Mouse (Mus musculus): ENCODE measurements around the gene Ipp. TPM values are rescaled to one million over a fixed set of nuclear protein-coding genes. Genes with fewer than 3 reads are reported as not detected.

Gene Ipp
- polyA plus RNA-seq (2016; fragmentation: Nextera tagmentation; extraction: Ambion mirVana) = 17.8 and 18.0 TPM in 2 replicates

- Histone ChIP-seq H3K27ac (peak within 1 kb of the TSS; percentile 86), H3K36me3 (peaks cover 21% of the 10 kb centered on the region), H3K4me3 (peak within 1 kb of the TSS; percentile 77), H3K9ac (peak within 1 kb of the TSS; percentile 89), H3K4me1 (peaks cover 27% of the 10 kb centered on the region), H3K27me3 (replicated peaks) (no peaks in the 10 kb centered on the region), H3K9me3 (replicated peaks) (no peaks in the 10 kb centered on the region), H3K4me2 (peak within 1 kb of the TSS; percentile 77)
- ATAC-seq = peak; percentile 97
- whole genome bisulfite sequencing (ENCODE audit: insufficient replicate concordance) = 1% methylated on average over 55 of the region's 55 CpGs
These were observed at the start of gene Ipp for GRCm38 (mm10) chr4:116507425-116508218. TSS of gene Ipp (plus strand) at chr4:116507549.

GRCm38 (mm10) chr4:116461943-116462342, 45.4 kb upstream of the Ipp start:
- Histone ChIP-seq H3K4me1 (peaks cover 42% of the 10 kb centered on the region), H3K4me3 (no peak overlapping the region), H3K9ac (peak overlapping the region; percentile 98; the same call in 1 of the 2 replicates), H3K27ac (no peak overlapping the region), H3K27me3 (replicated peaks) (no peaks in the 10 kb centered on the region), H3K36me3 (no peaks in the 10 kb centered on the region), H3K4me2 (peak overlapping the region; percentile 96; the same call in 1 of the 2 replicates), H3K9me3 (replicated peaks) (no peaks in the 10 kb centered on the region)
- ATAC-seq = no peak
- WGBS (ENCODE audit: insufficient replicate concordance) = 80% methylated on average over 3 of the region's 3 CpGs

- H3K4me2 ChIP-seq = peak overlapping the region; percentile 96
- under 1% methylated on average over 71 of the region's 74 CpGs for WGBS (ENCODE audit: insufficient replicate concordance)
- no peaks in the 10 kb centered on the region for H3K9me3 ChIP-seq (replicated peaks)
- peak overlapping the region; percentile 99 for H3K4me3 ChIP-seq
- H3K9ac ChIP-seq = peak overlapping the region; percentile 98
- peaks cover 42% of the 10 kb centered on the region for H3K4me1 ChIP-seq
- no peaks in the 10 kb centered on the region for H3K27me3 ChIP-seq (replicated peaks)
- H3K27ac ChIP-seq = peak overlapping the region; percentile 91
- peak; percentile 62 for ATAC-seq
- no peaks in the 10 kb centered on the region for H3K36me3 ChIP-seq
These were observed 43.9 kb upstream of the Ipp start for GRCm38 (mm10) chr4:116463231-116464125.

- 2% methylated on average over 66 of the region's 68 CpGs for WGBS (ENCODE audit: insufficient replicate concordance)
- no peaks in the 10 kb centered on the region for H3K27me3 ChIP-seq (replicated peaks)
These were observed 43.0 kb upstream of the Ipp start, which contains the start of gene Mast2 for GRCm38 (mm10) chr4:116464126-116464981. TSS of gene Mast2 (minus strand) at chr4:116464183.

GRCm38 (mm10) chr4:116481322-116481721, 26.0 kb upstream of the Ipp start:
- Histone ChIP-seq H3K9ac (no peak overlapping the region), H3K27ac (no peak overlapping the region), H3K4me3 (no peak overlapping the region), H3K27me3 (replicated peaks) (peaks cover 4% of the 10 kb centered on the region; the same call in 1 of the 2 replicates), H3K9me3 (replicated peaks) (no peaks in the 10 kb centered on the region), H3K4me2 (peak overlapping the region; percentile 27), H3K36me3 (no peaks in the 10 kb centered on the region), H3K4me1 (peaks cover 34% of the 10 kb centered on the region)
- ATAC-seq = peak; percentile 85
- WGBS (ENCODE audit: insufficient replicate concordance) = 16% methylated on average over 2 of the region's 2 CpGs

More at GRCm38 (mm10) chr4:116464126-116464981, 43.0 kb upstream of the Ipp start, which contains the start of gene Mast2:
- Histone ChIP-seq H3K9ac (peak within 1 kb of the TSS; percentile 98), H3K9me3 (replicated peaks) (no peaks in the 10 kb centered on the region), H3K27ac (peak within 1 kb of the TSS; percentile 91), H3K36me3 (no peaks in the 10 kb centered on the region), H3K4me2 (peak within 1 kb of the TSS; percentile 96), H3K4me1 (peaks cover 42% of the 10 kb centered on the region), H3K4me3 (peak within 1 kb of the TSS; percentile 99)
- ATAC-seq = peak; percentile 90

- 5% methylated on average over 2 of the region's 2 CpGs for WGBS (ENCODE audit: insufficient replicate concordance)
- ATAC-seq = no peak
These were observed 23.9 kb upstream of the Ipp start for GRCm38 (mm10) chr4:116483476-116483875.

GRCm38 (mm10) chr4:116491119-116491536, 16.2 kb upstream of the Ipp start:
- Histone ChIP-seq H3K36me3 (no peaks in the 10 kb centered on the region), H3K4me3 (no peak overlapping the region), H3K9me3 (replicated peaks) (no peaks in the 10 kb centered on the region), H3K4me1 (peaks cover 10% of the 10 kb centered on the region), H3K27me3 (replicated peaks) (peaks cover 25% of the 10 kb centered on the region), H3K9ac (no peak overlapping the region), H3K27ac (no peak overlapping the region), H3K4me2 (no peak overlapping the region)
- peak; percentile 44; the same call in 1 of the 2 replicates for ATAC-seq
- 26% methylated on average over 2 of the region's 2 CpGs for WGBS (ENCODE audit: insufficient replicate concordance)

More at GRCm38 (mm10) chr4:116483476-116483875, 23.9 kb upstream of the Ipp start:
- Histone ChIP-seq H3K4me1 (peaks cover 34% of the 10 kb centered on the region), H3K27me3 (replicated peaks) (peaks cover 5% of the 10 kb centered on the region; the same call in 1 of the 2 replicates), H3K36me3 (no peaks in the 10 kb centered on the region), H3K4me2 (no peak overlapping the region), H3K27ac (no peak overlapping the region), H3K4me3 (no peak overlapping the region), H3K9me3 (replicated peaks) (no peaks in the 10 kb centered on the region), H3K9ac (no peak overlapping the region)

GRCm38 (mm10) chr4:116491886-116492285, 15.5 kb upstream of the Ipp start:
- Histone ChIP-seq H3K4me1 (peaks cover 10% of the 10 kb centered on the region), H3K36me3 (no peaks in the 10 kb centered on the region), H3K27ac (no peak overlapping the region), H3K4me2 (no peak overlapping the region), H3K9ac (no peak overlapping the region), H3K9me3 (replicated peaks) (no peaks in the 10 kb centered on the region), H3K4me3 (no peak overlapping the region), H3K27me3 (replicated peaks) (peaks cover 25% of the 10 kb centered on the region)
- no peak for ATAC-seq
- 74% methylated on average over 2 of the region's 2 CpGs for WGBS (ENCODE audit: insufficient replicate concordance)

GRCm38 (mm10) chr4:116492460-116492859, 14.9 kb upstream of the Ipp start:
- Histone ChIP-seq H3K4me3 (no peak overlapping the region), H3K9ac (no peak overlapping the region), H3K27ac (0 out of 2 replicates have a peak overlapping the region, but pooled peaks have one; percentile 28), H3K4me2 (no peak overlapping the region), H3K27me3 (replicated peaks) (peaks cover 25% of the 10 kb centered on the region), H3K9me3 (replicated peaks) (no peaks in the 10 kb centered on the region), H3K4me1 (peaks cover 10% of the 10 kb centered on the region), H3K36me3 (no peaks in the 10 kb centered on the region)
- no peak for ATAC-seq
- 50% methylated on average over 4 of the region's 4 CpGs for WGBS (ENCODE audit: insufficient replicate concordance)

- H3K9ac ChIP-seq = no peak overlapping the region
- no peaks in the 10 kb centered on the region for H3K36me3 ChIP-seq
- H3K4me3 ChIP-seq = no peak overlapping the region
- H3K4me2 ChIP-seq = no peak overlapping the region
- peaks cover 10% of the 10 kb centered on the region for H3K4me1 ChIP-seq
- WGBS (ENCODE audit: insufficient replicate concordance) = 76% methylated on average over 5 of the region's 5 CpGs
- no peak for ATAC-seq
- peaks cover 19% of the 10 kb centered on the region for H3K27me3 ChIP-seq (replicated peaks)
- H3K27ac ChIP-seq = no peak overlapping the region
- no peaks in the 10 kb centered on the region for H3K9me3 ChIP-seq (replicated peaks)
These were observed 13.7 kb upstream of the Ipp start for GRCm38 (mm10) chr4:116493646-116494045.

GRCm38 (mm10) chr4:116499978-116500377, 7.4 kb upstream of the Ipp start:
- no peak for ATAC-seq
- Histone ChIP-seq H3K4me2 (no peak overlapping the region), H3K27me3 (replicated peaks) (no peaks in the 10 kb centered on the region), H3K27ac (no peak overlapping the region), H3K9ac (no peak overlapping the region), H3K4me3 (no peak overlapping the region), H3K36me3 (no peaks in the 10 kb centered on the region), H3K9me3 (replicated peaks) (no peaks in the 10 kb centered on the region), H3K4me1 (peaks cover 6% of the 10 kb centered on the region; the same call in 1 of the 2 replicates)
- 68% methylated on average over 3 of the region's 3 CpGs for WGBS (ENCODE audit: insufficient replicate concordance)

Data from liver, embryonic 12.5 days (tissue).